Mouse (Mus musculus): ENCODE measurements at regions not wholly inside any gene's neighbourhood (a gene's known extent, or its start where the extent isn't known, plus 50 kb on each side); places are given as distances from the start of the nearest gene placed in this dataset.
A peak's percentile ranks its signal among the peaks of the same experiment; 100 is the strongest.

- Histone ChIP-seq H3K4me1 (ENCODE audit: insufficient read depth, low read length) (no peaks in the 10 kb centered on the region), H3K4me3 (ENCODE audit: low read length) (no peak overlapping the region), H3K27ac (no peak overlapping the region), H3K36me3 (ENCODE audit: insufficient read depth, low read length) (no peaks in the 10 kb centered on the region), H3K9ac (replicated peaks; ENCODE audit: low read length) (no peak overlapping the region), H3K27me3 (ENCODE audit: insufficient read depth, low read length) (no peaks in the 10 kb centered on the region), H3K4me2 (ENCODE audit: low read depth, low read length) (no peak overlapping the region), H3K9me3 (ENCODE audit: low read length) (no peaks in the 10 kb centered on the region)
- WGBS = 65% methylated on average over 1 of the region's 1 CpGs
- ATAC-seq = no peak
- no peak for TF ChIP-seq CTCF (IDR thresholded peaks at IDR 0.05; ENCODE audit: low read depth)
- DNase-seq (ENCODE audit: low spot score) = no peak
Observed at GRCm38 (mm10) chr1:144452141-144452540, 115.3 kb downstream of the Rgs21 start.

GRCm38 (mm10) chr1:144451731-144452130, 115.7 kb downstream of the Rgs21 start:
- no peak overlapping the region for H3K4me2 ChIP-seq (ENCODE audit: low read depth, low read length)
- WGBS = 79% methylated on average over 1 of the region's 1 CpGs

DNA sequence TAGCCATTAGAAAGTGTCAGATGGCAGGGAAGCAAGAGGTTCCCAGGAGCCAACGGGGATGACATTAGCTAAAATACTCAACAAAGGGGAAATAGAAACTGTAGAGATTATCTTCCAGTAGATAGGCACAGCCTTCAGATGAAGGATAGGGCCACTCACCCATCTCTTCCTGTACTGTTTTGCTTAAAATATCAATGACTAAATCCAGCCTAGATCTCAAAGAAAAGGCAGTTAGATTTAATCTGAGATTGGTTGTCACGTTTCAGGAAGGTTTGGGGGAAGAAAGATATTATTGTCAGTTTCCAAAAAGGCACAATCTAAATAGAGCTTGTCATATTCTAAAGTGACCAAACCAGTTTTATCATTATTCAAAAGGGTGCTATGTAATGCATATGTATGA, 130.8 kb downstream of the Rgs21 start:
- no peaks in the 10 kb centered on the region for H3K4me1 ChIP-seq (ENCODE audit: insufficient read depth, low read length)
- H3K4me3 ChIP-seq (ENCODE audit: low read length) = no peak overlapping the region
- H3K9ac ChIP-seq (replicated peaks; ENCODE audit: low read length) = no peak overlapping the region
- no peaks in the 10 kb centered on the region for H3K27me3 ChIP-seq (ENCODE audit: insufficient read depth, low read length)
- no peak overlapping the region for H3K27ac ChIP-seq
- no peaks in the 10 kb centered on the region for H3K9me3 ChIP-seq (ENCODE audit: low read length)
- TF ChIP-seq CTCF (IDR thresholded peaks at IDR 0.05; ENCODE audit: low read depth) = no peak
- ATAC-seq = no peak
- no peaks in the 10 kb centered on the region for H3K36me3 ChIP-seq (ENCODE audit: insufficient read depth, low read length)
- no peak for DNase-seq (ENCODE audit: low spot score)
- H3K4me2 ChIP-seq (ENCODE audit: low read depth, low read length) = no peak overlapping the region
- WGBS = 87% methylated on average over 2 of the region's 2 CpGs

More at GRCm38 (mm10) chr1:144451731-144452130, 115.7 kb downstream of the Rgs21 start:
- H3K9ac ChIP-seq (replicated peaks; ENCODE audit: low read length) = no peak overlapping the region
- H3K9me3 ChIP-seq (ENCODE audit: low read length) = no peaks in the 10 kb centered on the region
- ATAC-seq (no peak), DNase-seq (ENCODE audit: low spot score) (no peak)
- H3K27me3 ChIP-seq (ENCODE audit: insufficient read depth, low read length) = no peaks in the 10 kb centered on the region
- H3K4me3 ChIP-seq (ENCODE audit: low read length) = no peak overlapping the region
- no peaks in the 10 kb centered on the region for H3K4me1 ChIP-seq (ENCODE audit: insufficient read depth, low read length)
- TF ChIP-seq CTCF (IDR thresholded peaks at IDR 0.05; ENCODE audit: low read depth) = no peak
- no peaks in the 10 kb centered on the region for H3K36me3 ChIP-seq (ENCODE audit: insufficient read depth, low read length)
- no peak overlapping the region for H3K27ac ChIP-seq

DNA sequence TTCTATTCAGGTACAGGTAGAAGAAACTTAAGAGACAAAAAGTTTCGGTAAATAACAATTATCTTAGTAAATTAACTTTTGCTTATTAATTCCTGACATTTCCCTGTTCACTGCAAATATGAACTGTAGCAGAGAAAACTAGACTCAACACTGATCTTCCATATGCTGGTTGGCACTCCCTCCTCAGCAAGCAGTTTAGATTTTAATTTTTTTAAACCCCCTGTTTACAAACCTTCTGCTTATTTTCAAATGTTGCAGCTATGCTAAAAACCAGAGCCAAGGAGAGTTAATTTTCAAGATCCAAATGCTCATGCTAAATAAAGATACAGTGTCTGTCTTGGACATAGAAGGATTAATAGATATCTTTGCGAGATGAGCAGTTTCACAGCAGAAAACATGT, 134.7 kb downstream of the Rgs21 start:
- ATAC-seq = no peak
- no peaks in the 10 kb centered on the region for H3K36me3 ChIP-seq (ENCODE audit: insufficient read depth, low read length)
- H3K9ac ChIP-seq (replicated peaks; ENCODE audit: low read length) = no peak overlapping the region
- TF ChIP-seq CTCF (IDR thresholded peaks at IDR 0.05; ENCODE audit: low read depth) = no peak
- no peak for DNase-seq (ENCODE audit: low spot score)
- H3K4me3 ChIP-seq (ENCODE audit: low read length) = no peak overlapping the region
- H3K27me3 ChIP-seq (ENCODE audit: insufficient read depth, low read length) = no peaks in the 10 kb centered on the region
- 88% methylated on average over 2 of the region's 2 CpGs for WGBS
- H3K4me1 ChIP-seq (ENCODE audit: insufficient read depth, low read length) = no peaks in the 10 kb centered on the region
- no peaks in the 10 kb centered on the region for H3K9me3 ChIP-seq (ENCODE audit: low read length)
- H3K27ac ChIP-seq = no peak overlapping the region
- H3K4me2 ChIP-seq (ENCODE audit: low read depth, low read length) = no peak overlapping the region

GRCm38 (mm10) chr1:144431535-144432276, 135.8 kb downstream of the Rgs21 start:
- WGBS = 84% methylated on average over 5 of the region's 5 CpGs
- TF ChIP-seq CTCF (IDR thresholded peaks at IDR 0.05; ENCODE audit: low read depth) = peak; percentile 77
- DNase-seq (ENCODE audit: low spot score) = peak; percentile 74
- no peak overlapping the region for H3K9ac ChIP-seq (replicated peaks; ENCODE audit: low read length)
- ATAC-seq = no peak
- H3K27ac ChIP-seq = no peak overlapping the region
- H3K36me3 ChIP-seq (ENCODE audit: insufficient read depth, low read length) = no peaks in the 10 kb centered on the region
- H3K9me3 ChIP-seq (ENCODE audit: low read length) = no peaks in the 10 kb centered on the region
- no peak overlapping the region for H3K4me3 ChIP-seq (ENCODE audit: low read length)
- H3K27me3 ChIP-seq (ENCODE audit: insufficient read depth, low read length) = no peaks in the 10 kb centered on the region
- H3K4me2 ChIP-seq (ENCODE audit: low read depth, low read length) = no peak overlapping the region
- H3K4me1 ChIP-seq (ENCODE audit: insufficient read depth, low read length) = no peaks in the 10 kb centered on the region

DNA sequence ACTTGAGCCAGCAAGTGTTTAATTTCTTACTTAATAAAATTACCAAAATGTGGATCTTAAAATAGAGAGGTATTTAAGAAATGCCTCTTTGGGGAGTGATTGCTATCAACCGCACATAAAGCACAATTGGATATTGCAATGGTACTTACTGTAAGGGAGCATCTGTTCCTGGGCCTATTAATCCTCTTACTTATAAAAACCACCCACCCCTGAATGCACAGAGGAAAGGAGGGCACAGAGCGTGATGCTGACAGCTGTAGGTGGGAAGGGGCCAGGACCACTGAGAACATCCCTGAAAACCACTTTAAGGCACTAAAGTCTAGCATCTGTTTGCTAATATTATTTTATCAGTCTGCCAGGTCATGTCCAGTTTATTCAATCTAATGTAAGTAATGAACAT, 146.1 kb downstream of the Rgs21 start:
- no peak for ATAC-seq
- Histone ChIP-seq H3K27ac (no peak overlapping the region), H3K4me3 (ENCODE audit: low read length) (no peak overlapping the region), H3K36me3 (ENCODE audit: insufficient read depth, low read length) (no peaks in the 10 kb centered on the region), H3K4me1 (ENCODE audit: insufficient read depth, low read length) (no peaks in the 10 kb centered on the region), H3K27me3 (ENCODE audit: insufficient read depth, low read length) (no peaks in the 10 kb centered on the region), H3K4me2 (ENCODE audit: low read depth, low read length) (no peak overlapping the region), H3K9me3 (ENCODE audit: low read length) (no peaks in the 10 kb centered on the region), H3K9ac (replicated peaks; ENCODE audit: low read length) (no peak overlapping the region)
- peak; percentile 16 for DNase-seq (ENCODE audit: low spot score)
- TF ChIP-seq CTCF (IDR thresholded peaks at IDR 0.05; ENCODE audit: low read depth) = no peak
- 62% methylated on average over 2 of the region's 2 CpGs for WGBS
